Mouse (Mus musculus) thymus, adult 2 months (tissue): Measurements from ENCODE around the gene AI837181.

Experiments
- CTCF ChIP-seq: fragments of 200-500 bp; IDR thresholded peaks from 2 replicates; pipeline ENCODE4 v1.5.1; 2012; ENCODE audit warnings: mild to moderate bottlenecking, control low read depth, low read length, moderate library complexity, borderline replicate concordance; ENCODE audit not compliant: control insufficient read depth, poor library complexity, insufficient read depth; ENCODE audit errors: extremely low read depth
- POLR2A ChIP-seq: fragments of 200-500 bp; IDR thresholded peaks from 2 replicates; pipeline ENCODE4 v1.6.1; 2012; ENCODE audit warnings: mild to moderate bottlenecking, low read length, control low read depth, moderate library complexity; ENCODE audit not compliant: control insufficient read depth, poor library complexity, insufficient read depth; ENCODE audit errors: extremely low read depth

DNA sequence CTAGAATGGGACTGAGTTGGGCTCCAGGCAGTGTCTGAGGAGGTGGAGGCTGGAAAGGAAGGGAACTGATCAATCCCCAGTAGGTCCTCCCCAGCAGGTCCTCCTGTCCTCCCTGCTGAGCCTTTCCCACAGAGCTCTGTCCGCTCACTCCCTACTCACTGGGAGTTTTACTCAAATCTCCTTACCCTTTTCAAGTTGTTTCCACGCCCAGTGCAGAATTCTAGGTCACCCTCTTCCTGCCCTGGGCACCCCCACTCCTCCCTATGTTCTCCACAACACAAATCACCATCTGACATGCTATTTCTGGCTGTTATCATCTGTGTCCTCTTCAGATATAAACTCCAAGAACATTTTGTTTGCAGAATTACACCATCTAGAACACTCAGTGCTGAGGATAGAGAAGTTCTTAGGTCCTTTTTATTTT lies 10.4 kb upstream of the AI837181 start:
- TF ChIP-seq POLR2A (no peak), CTCF (no peak)
